Mouse (Mus musculus): ENCODE results near the gene Atp2b1.
A peak's percentile ranks its signal among the peaks of the same experiment; 100 is the strongest.

The Atp2b1 gene

DNA sequence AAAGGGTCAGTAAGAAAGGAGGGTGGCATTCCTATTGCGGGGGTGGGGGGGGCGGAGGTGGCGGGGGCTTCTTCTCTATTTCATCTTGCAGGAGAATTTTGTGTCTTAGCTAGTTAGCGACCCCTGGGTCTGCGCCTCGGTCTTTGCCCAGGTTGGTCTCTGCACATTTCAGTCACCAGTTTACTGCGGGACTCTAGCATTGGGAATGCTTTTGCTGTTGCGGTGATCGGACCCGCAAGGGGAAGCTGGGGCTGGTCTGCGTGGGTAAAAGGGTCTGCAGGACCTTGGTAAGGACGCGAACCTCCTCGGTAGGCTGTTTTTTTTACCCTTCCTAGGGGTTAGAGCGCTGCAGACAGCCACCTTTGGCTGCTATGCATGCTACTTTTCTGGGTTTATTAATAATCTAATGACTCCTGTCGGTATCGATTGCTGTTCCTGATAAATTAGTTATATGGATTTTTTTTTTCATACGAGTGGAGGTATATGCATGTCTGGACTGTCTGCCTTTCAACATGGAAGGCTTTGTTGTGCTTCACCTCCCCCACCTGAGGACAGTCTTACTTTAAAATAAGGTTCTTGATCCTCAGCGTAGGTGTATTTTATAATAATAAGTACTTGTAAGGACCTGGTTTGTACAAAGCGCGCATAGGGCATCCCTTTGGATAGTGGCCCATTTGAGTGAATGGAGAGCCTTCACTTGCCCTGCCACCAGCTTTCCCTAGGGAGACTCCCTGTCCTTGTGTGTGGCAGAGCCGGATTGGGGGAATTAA lies 2.0 kb downstream of the Atp2b1 start:
- peak; percentile 9 to 17 for DNase-seq

DNA sequence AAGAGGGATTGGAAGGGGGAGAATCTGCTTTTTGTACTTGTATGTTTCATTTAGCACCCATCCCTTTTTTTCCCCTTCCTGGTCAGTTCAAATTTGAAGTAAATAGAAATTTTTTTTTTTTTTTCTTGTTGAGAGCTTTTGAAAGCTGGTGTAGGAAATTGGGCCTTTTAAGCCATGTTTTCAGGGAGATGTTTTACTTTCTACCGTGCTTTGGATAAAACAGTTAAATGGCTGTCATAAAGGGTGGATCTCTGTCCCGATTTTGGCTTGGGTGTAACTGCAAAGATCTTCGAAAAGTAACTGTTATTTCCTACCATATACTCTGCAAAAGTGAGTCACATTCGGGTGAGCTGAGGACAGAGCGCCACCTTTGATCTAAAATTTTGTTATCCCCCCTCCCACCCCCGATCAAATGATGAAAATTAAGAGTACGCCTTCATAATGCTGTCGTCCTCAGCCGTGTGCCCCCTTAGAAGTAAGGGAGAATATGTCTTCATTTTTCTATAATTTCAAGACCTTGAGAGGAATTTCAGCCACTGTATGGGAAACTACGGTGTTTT lies 2.7 kb downstream of the Atp2b1 start:
- no peak for DNase-seq

DNA sequence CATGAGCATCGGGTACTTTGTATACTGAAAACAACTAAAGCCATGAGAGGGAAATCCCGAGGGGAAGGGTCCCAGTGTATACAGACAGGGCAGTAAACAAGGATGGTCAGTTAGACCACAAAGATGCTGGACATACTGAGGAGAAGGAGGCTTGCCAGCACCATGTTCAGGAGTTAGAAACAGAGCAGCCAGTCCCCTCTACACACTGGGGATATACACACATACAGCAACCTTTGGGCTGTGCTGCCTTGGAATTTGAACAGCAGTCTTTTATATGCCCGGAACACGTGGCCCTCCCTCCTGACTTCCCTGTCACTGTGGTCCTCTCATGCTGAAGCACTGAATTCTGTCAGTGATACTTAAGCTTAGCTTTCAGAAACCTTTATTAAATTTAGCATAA lies 10.9 kb downstream of the Atp2b1 start:
- no peak for DNase-seq

GRCm38 (mm10) chr10:98926991-98927390 lies 12.8 kb downstream of the Atp2b1 start:
- no peak for DNase-seq

GRCm38 (mm10) chr10:98929444-98929843 lies 15.2 kb downstream of the Atp2b1 start:
- no peak for DNase-seq

GRCm38 (mm10) chr10:98930143-98930542 lies 15.9 kb downstream of the Atp2b1 start:
- no peak for DNase-seq

- no peak for DNase-seq
Observed at GRCm38 (mm10) chr10:98940137-98940536, 25.9 kb downstream of the Atp2b1 start.

- DNase-seq = no peak
Observed at GRCm38 (mm10) chr10:98940799-98941198, 26.6 kb downstream of the Atp2b1 start.

- DNase-seq = no peak
Observed at GRCm38 (mm10) chr10:98941991-98942390, 27.8 kb downstream of the Atp2b1 start.

DNA sequence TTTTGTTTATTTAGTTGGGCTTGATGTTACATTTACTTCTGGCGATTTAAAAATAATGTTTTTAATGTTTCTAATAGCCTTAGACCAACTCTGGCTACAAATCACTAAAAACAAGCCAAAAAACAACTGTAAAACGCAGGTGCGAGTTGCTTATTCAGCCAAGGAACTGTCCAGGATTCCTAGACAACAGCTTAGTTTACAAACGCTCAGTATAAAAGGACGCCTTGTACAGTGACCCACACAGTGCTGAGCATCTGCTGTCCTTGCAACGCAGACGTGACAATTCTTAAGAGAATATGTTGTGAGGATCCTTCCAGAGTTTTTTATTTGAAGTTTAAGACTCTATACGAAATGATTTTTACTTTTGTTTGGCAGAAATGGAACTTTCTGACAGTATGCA lies 28.8 kb downstream of the Atp2b1 start:
- no peak for DNase-seq

- DNase-seq = no peak
Observed at GRCm38 (mm10) chr10:98943894-98944293, 29.7 kb downstream of the Atp2b1 start.

DNA sequence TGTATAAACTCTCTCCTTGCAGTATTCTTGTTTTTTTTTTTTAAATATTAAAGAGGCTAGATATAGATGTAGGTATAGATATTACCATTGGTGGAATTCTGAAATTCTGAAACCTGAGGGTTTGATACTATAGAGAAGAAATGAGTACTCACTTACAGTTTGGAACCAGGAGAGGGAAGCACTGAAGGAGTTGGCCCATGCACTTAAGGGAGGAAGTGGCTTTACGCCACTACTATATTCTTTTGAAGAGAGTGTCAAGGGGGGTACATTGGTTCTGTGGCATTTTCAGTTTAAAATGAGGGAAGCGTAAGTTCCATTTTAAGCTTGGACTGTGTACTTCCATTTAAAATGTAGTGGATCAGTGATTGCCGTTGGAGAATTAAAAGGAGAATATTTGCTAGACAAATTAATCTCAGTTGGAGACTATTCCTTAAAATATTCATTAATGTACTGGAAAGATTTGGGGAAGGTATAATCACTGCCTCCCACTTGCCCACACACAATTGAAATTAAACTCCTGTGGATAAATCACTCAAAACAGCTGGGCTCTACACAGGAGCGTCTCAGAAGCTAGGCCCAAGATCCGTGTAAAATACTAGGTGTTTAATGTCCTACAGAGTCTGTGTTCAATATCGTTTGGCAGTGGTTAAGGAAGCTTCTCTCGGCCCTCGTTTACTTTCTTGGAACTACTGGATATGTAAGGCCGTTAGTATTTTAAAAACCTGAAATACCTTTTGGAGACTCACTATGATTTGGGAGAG lies 32.0 kb downstream of the Atp2b1 start:
- no peak for DNase-seq

DNA sequence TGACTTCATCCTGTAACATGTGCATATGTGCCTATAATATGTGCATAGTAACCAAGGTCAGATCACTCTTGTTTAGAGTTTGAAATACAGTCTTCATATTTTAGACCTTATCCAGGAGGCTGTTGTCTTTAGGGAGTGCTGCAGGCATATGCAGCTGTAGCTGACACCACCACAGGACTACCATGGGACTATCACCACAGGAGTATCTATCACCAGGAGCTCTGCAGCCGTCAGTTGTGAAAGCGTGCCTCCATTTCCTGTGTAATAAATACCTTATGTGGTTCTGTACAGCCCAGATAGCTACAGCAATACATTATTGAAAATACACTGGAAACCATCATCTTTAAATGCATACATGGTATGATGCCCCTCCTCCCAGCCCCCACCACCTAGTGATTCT lies 33.0 kb downstream of the Atp2b1 start:
- no peak for DNase-seq

- no peak for DNase-seq
Observed at GRCm38 (mm10) chr10:98948096-98948495, 33.9 kb downstream of the Atp2b1 start.

- no peak for DNase-seq
Observed at GRCm38 (mm10) chr10:98949750-98950149, 35.5 kb downstream of the Atp2b1 start.

DNA sequence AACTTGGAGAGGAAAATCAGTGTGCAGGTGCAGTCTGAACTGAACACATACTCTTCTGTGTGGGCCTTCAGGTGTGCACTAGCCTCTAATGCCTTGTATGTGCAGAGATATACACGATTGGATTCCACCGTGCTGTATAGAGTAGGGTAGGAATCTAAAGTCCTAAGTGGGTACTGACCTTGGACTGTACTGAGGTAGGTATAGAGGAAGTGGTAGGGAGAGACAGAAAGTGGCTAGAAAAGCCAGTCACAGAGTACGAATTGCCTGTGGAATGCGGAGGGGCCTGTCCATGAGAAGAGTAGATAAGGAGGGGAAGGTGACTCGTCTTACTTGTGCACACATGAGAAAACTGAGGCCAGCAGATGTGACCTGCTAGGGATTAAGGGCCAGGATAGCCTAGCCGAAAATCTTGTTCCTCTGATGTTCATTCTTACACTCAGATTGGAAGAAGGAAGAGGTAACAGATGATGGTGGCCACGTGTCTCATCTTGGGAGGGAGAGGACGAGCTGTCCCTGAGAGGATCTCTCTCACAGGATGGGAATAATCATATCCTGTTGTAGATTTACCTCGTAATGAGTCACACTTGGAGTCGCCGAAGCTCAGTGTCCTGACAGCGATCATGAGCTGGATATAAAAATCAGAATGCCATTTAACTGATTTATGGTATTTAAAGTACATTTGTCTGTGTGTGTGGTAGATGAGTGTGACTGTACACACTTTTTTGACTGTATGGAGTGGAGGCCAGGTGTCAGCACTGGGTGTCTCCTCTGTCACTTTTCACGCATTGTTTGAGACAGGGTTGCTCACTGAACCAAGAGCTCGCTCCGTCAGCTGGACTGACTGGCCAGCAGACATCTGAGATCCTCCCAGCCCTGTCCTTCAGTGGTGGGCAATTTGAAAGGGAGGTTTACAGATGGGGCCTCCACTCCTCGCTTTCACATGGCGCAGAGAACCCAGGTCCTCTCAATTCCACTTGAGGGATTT lies 37.4 kb downstream of the Atp2b1 start:
- DNase-seq = no peak

DNA sequence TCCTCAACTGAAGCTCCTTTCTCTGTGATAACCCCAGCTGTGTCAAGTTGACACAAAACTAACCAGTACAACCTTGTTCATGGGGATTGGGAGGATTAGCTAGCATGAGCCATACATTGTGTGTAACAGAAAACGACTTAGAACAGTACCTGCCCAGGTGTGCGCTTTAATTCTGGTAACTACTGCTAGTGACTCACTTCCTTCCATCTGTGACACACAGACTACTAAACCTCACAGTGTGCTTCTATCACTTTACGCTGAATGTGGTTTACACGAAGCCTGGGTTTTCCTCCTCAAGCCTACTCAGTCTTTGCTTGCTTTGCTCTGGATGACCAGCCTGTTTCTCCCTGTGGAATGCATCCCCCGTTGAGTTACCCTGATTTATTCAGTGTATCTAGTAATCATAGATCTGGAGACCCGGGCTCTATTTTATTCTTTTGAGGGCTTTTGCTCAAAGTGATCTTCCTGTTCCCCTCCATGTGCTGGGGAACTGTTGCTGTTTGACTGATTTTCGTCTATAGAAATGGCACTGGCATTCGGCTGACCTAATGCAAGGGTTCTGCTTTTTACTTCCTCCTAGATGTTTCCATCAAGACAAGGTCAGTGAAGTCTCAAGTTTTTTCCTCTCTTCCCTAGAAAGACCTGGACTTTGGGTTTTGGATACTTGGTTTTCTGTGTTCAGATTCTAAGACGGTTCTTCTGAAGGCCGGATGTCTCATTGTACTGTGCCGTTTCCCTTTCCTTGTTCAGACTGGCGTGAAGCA lies 40.2 kb downstream of the Atp2b1 start:
- DNase-seq = no peak

DNA sequence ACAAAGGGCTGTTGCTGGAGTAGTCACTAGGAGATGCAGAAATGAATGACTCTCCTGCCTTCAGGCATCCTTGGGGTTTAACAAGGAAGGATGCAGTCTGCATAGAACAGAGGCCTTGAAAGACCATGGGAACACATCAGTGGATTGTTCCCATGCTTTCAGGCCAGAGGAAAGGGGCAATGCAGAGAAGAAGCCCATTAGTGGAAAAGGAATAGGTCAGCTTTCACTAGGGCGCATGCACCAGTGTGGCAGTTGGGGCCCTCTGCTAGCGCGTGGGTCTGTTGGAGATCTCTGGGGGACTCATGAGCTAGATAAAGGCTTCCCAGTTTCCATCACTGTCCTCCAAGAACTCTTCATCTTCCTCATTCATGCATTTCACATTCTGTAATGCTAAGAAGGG lies 41.9 kb downstream of the Atp2b1 start:
- DNase-seq = no peak

- no peak for DNase-seq
Observed at GRCm38 (mm10) chr10:98958752-98959151, 44.5 kb downstream of the Atp2b1 start.

DNA sequence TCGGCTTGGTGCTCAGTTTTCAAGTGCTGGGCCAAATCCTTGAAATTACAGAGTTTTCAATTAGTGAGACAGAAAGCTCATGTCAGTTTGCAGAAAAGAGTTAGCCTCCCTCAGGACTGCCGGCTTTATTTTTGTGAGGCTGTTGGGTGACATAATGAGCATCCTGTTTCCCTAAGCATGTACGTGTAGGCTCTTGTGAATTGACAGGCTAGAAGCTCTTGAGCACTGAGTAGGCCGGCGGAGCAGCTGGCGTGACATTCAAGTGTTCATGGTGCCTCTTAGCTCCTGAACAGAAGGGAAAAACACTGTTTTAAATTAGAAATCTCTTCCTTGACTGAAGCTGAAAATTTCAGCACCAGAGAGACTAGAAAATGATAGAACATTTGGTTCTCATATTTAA lies 45.2 kb downstream of the Atp2b1 start:
- DNase-seq = no peak

DNA sequence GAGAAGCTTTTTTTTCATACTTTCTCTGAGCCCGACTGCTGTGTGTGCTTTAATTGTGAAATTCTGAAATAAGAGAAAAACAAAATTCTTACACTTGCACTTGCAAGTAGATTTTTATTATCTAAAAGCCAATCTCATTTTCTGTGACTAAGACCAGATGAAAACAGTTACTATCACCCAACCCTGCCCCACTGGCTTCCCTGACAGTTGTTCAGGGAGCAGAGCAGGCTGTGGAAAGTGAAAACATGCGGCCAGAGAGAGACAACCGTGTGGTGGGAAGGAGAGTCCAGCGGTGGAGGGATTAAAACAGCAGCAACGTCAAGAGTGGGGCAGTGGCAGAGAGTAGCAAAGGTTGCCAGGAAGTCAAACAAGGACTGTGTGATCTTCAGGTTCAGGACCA lies 46.7 kb downstream of the Atp2b1 start:
- DNase-seq = no peak

DNA sequence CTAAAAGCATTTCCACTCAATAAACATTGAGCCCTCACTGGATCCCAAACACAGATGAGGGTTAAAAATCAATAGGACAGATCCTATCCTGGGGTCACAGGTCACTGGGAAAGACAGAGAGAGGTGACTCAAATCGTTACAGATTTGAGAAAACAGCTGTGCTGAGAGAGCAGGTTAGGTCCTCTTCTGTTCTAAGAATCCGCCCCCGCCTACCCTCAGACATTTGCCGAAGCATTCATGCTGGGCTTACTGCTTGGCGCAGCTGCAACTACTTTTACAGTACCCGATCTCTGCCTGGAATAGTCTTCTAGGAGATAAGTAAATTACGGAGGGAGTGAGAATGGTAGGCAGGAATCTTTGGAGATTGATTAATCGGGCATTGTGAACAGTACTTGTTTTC lies 47.9 kb downstream of the Atp2b1 start:
- DNase-seq = no peak

All from spleen, adult 18-20 months (tissue).